Mouse (Mus musculus): Measurements from ENCODE around the gene Edil3. TPM values are rescaled to one million over a fixed set of nuclear protein-coding genes. Genes with fewer than 3 reads are reported as not detected.
"Not testable (repeated sequence)": the region's sequence is repeated elsewhere in the genome, so short reads cannot be mapped to it uniquely, and the experiment has no call there.

Edil3 gene
- polyA plus RNA-seq, 1 experiment, result not detected

- Histone ChIP-seq H3K36me3 (replicated peaks; ENCODE audit: low read length) (no peaks in the 10 kb centered on the region), H3K27me3 (replicated peaks) (no peaks in the 10 kb centered on the region), H3K4me3 (replicated peaks) (no peak overlapping the region), H3K9me3 (no peaks in the 10 kb centered on the region), H3K4me1 (no peaks in the 10 kb centered on the region)
- no peak for TF ChIP-seq GATA1 (IDR thresholded peaks at IDR 0.05; ENCODE audit: borderline replicate concordance, low read length)
- no peak for TF ChIP-seq FLI1 (IDR thresholded peaks at IDR 0.05; ENCODE audit: low read length)
Observed at GRCm38 (mm10) chr13:88916503-88916902, 95.2 kb downstream of the Edil3 start.

- Histone ChIP-seq H3K4me1 (0 out of 2 replicates have a peak, but pooled peaks cover 6% of the 10 kb centered on the region), H3K9me3 (no peaks in the 10 kb centered on the region), H3K36me3 (replicated peaks; ENCODE audit: low read length) (no peaks in the 10 kb centered on the region), H3K27me3 (replicated peaks) (no peaks in the 10 kb centered on the region), H3K4me3 (replicated peaks) (no peak overlapping the region)
- TF ChIP-seq GATA1 (IDR thresholded peaks at IDR 0.05; ENCODE audit: borderline replicate concordance, low read length) (no peak), FLI1 (IDR thresholded peaks at IDR 0.05; ENCODE audit: low read length) (no peak)
Observed at GRCm38 (mm10) chr13:88929626-88930025, 108.4 kb downstream of the Edil3 start.

GRCm38 (mm10) chr13:88938564-88938963 is 117.3 kb downstream of the Edil3 start:
- H3K4me3 ChIP-seq (replicated peaks), result no peak overlapping the region

GRCm38 (mm10) chr13:88972355-88972754 is 151.1 kb downstream of the Edil3 start:
- TF ChIP-seq FLI1 (IDR thresholded peaks at IDR 0.05; ENCODE audit: low read length), result no peak
- TF ChIP-seq GATA1 (IDR thresholded peaks at IDR 0.05; ENCODE audit: borderline replicate concordance, low read length), result no peak

More at GRCm38 (mm10) chr13:88938564-88938963, 117.3 kb downstream of the Edil3 start:
- Histone ChIP-seq H3K36me3 (replicated peaks; ENCODE audit: low read length) (no peaks in the 10 kb centered on the region), H3K27me3 (replicated peaks) (no peaks in the 10 kb centered on the region), H3K9me3 (no peaks in the 10 kb centered on the region), H3K4me1 (0 out of 2 replicates have a peak, but pooled peaks cover 6% of the 10 kb centered on the region)
- TF ChIP-seq FLI1 (IDR thresholded peaks at IDR 0.05; ENCODE audit: low read length) (no peak), GATA1 (IDR thresholded peaks at IDR 0.05; ENCODE audit: borderline replicate concordance, low read length) (no peak)

GRCm38 (mm10) chr13:89007696-89008427 is 186.6 kb downstream of the Edil3 start:
- Histone ChIP-seq H3K4me1 (no peaks in the 10 kb centered on the region), H3K36me3 (replicated peaks; ENCODE audit: low read length) (no peaks in the 10 kb centered on the region), H3K4me3 (replicated peaks) (no peak overlapping the region), H3K27me3 (replicated peaks) (no peaks in the 10 kb centered on the region), H3K9me3 (no peaks in the 10 kb centered on the region)
- no peak for TF ChIP-seq GATA1 (IDR thresholded peaks at IDR 0.05; ENCODE audit: borderline replicate concordance, low read length)
- no peak for TF ChIP-seq FLI1 (IDR thresholded peaks at IDR 0.05; ENCODE audit: low read length)

More at GRCm38 (mm10) chr13:88972355-88972754, 151.1 kb downstream of the Edil3 start:
- Histone ChIP-seq H3K4me3 (replicated peaks) (no peak overlapping the region), H3K27me3 (replicated peaks) (no peaks in the 10 kb centered on the region), H3K4me1 (no peaks in the 10 kb centered on the region), H3K36me3 (replicated peaks; ENCODE audit: low read length) (no peaks in the 10 kb centered on the region), H3K9me3 (no peaks in the 10 kb centered on the region)

- Histone ChIP-seq H3K36me3 (replicated peaks; ENCODE audit: low read length) (no peaks in the 10 kb centered on the region), H3K27me3 (replicated peaks) (no peaks in the 10 kb centered on the region), H3K9me3 (no peaks in the 10 kb centered on the region), H3K4me1 (no peaks in the 10 kb centered on the region), H3K4me3 (replicated peaks) (no peak overlapping the region)
- TF ChIP-seq GATA1 (IDR thresholded peaks at IDR 0.05; ENCODE audit: borderline replicate concordance, low read length) (no peak), FLI1 (IDR thresholded peaks at IDR 0.05; ENCODE audit: low read length) (no peak)
Observed at GRCm38 (mm10) chr13:89012500-89012899, 191.2 kb downstream of the Edil3 start.

GRCm38 (mm10) chr13:89029817-89030539 is 208.7 kb downstream of the Edil3 start:
- Histone ChIP-seq H3K9me3 (0 out of 2 replicates have a peak, but pooled peaks cover 4% of the 10 kb centered on the region), H3K4me1 (no peaks in the 10 kb centered on the region), H3K4me3 (replicated peaks) (no peak overlapping the region), H3K27me3 (replicated peaks) (no peaks in the 10 kb centered on the region), H3K36me3 (replicated peaks; ENCODE audit: low read length) (no peaks in the 10 kb centered on the region)
- TF ChIP-seq FLI1 (IDR thresholded peaks at IDR 0.05; ENCODE audit: low read length) (no peak), GATA1 (IDR thresholded peaks at IDR 0.05; ENCODE audit: borderline replicate concordance, low read length) (no peak)

GRCm38 (mm10) chr13:89035711-89036110 is 214.4 kb downstream of the Edil3 start:
- Histone ChIP-seq H3K27me3 (replicated peaks) (no peaks in the 10 kb centered on the region), H3K4me3 (replicated peaks) (no peak overlapping the region), H3K4me1 (0 out of 2 replicates have a peak, but pooled peaks cover 4% of the 10 kb centered on the region), H3K9me3 (no peaks in the 10 kb centered on the region), H3K36me3 (replicated peaks; ENCODE audit: low read length) (no peaks in the 10 kb centered on the region)
- TF ChIP-seq GATA1 (IDR thresholded peaks at IDR 0.05; ENCODE audit: borderline replicate concordance, low read length), result no peak
- TF ChIP-seq FLI1 (IDR thresholded peaks at IDR 0.05; ENCODE audit: low read length), result no peak

GRCm38 (mm10) chr13:89041495-89041894 is 220.2 kb downstream of the Edil3 start:
- no peaks in the 10 kb centered on the region for H3K27me3 ChIP-seq (replicated peaks)
- H3K4me3 ChIP-seq (replicated peaks), result no peak overlapping the region
- 0 out of 2 replicates have a peak, but pooled peaks cover 4% of the 10 kb centered on the region for H3K4me1 ChIP-seq
- no peak for TF ChIP-seq GATA1 (IDR thresholded peaks at IDR 0.05; ENCODE audit: borderline replicate concordance, low read length)
- TF ChIP-seq FLI1 (IDR thresholded peaks at IDR 0.05; ENCODE audit: low read length), result no peak
- H3K36me3 ChIP-seq (replicated peaks; ENCODE audit: low read length), result no peaks in the 10 kb centered on the region
- H3K9me3 ChIP-seq, result no peaks in the 10 kb centered on the region

- not testable (repeated sequence) for H3K36me3 ChIP-seq (replicated peaks; ENCODE audit: low read length); H3K4me3 ChIP-seq (replicated peaks); H3K9me3 ChIP-seq; H3K27me3 ChIP-seq (replicated peaks)
- peaks cover 22% of the 10 kb centered on the region for H3K4me1 ChIP-seq
Observed at GRCm38 (mm10) chr13:89070132-89070531, 248.9 kb downstream of the Edil3 start.
